Mouse (Mus musculus) thymus, adult 2 months (tissue): ENCODE measurements around the gene Endou.

Experiments used
- CTCF ChIP-seq: fragments of 200-500 bp; IDR thresholded peaks from 2 replicates; pipeline ENCODE4 v1.5.1; 2012; ENCODE audit warnings: mild to moderate bottlenecking, control low read depth, low read length, moderate library complexity, borderline replicate concordance; ENCODE audit not compliant: control insufficient read depth, poor library complexity, insufficient read depth; ENCODE audit errors: extremely low read depth
- POLR2A ChIP-seq: fragments of 200-500 bp; IDR thresholded peaks from 2 replicates; pipeline ENCODE4 v1.6.1; 2012; ENCODE audit warnings: mild to moderate bottlenecking, low read length, control low read depth, moderate library complexity; ENCODE audit not compliant: control insufficient read depth, poor library complexity, insufficient read depth; ENCODE audit errors: extremely low read depth

DNA sequence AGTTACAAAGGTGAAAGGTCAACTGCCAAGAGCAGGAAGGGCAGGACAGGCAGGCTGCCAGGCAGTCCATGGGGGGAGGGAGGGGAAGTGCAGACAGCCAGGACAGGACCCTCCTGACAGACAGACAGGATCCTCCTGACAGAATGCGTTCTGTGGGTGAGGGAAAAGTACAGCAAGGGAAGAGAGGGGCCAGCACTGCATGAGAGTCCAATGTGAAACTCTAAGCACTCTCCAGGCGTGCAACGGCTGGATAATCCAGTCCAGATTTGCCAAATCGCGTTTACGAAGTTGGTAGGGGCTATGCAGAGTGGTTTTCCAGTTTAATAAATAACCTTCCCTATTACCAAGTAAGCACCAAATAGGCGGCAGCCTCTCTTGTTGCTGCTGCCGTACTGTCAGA is 49.1 kb downstream of the Endou start:
- TF ChIP-seq POLR2A (no peak), CTCF (no peak)
